Mouse (Mus musculus) brain, embryonic 14.5 days (tissue): ENCODE measurements around the gene Serpine2. TPM values are rescaled to one million over a fixed set of nuclear protein-coding genes. Genes with fewer than 3 reads are reported as not detected.
A peak's percentile ranks its signal among the peaks of the same experiment; 100 is the strongest.

Experiments used
- DNase-seq: peaks from one replicate; pipeline ENCODE4 v3.0.0-alpha.2; 2011; ENCODE audit warnings: low read depth
- CTCF ChIP-seq: fragments of 200-500 bp; IDR thresholded peaks from 2 replicates; pipeline ENCODE4 v1.5.1; 2012; ENCODE audit warnings: inconsistent platforms, mild to moderate bottlenecking, moderate library complexity, borderline replicate concordance; ENCODE audit not compliant: insufficient read depth, insufficient read length; ENCODE audit errors: extremely low read depth
- POLR2A ChIP-seq: fragments of 200-500 bp; IDR thresholded peaks from 2 replicates; pipeline ENCODE4 v1.6.1; 2012; ENCODE audit warnings: mild to moderate bottlenecking, inconsistent platforms, borderline replicate concordance; ENCODE audit not compliant: poor library complexity, insufficient read depth, insufficient read length, severe bottlenecking; ENCODE audit errors: extremely low read depth
- polyA plus RNA-seq: library from polyadenylated mRNA; depleted of rRNA; stranded (reverse); fragments of >200 nt; gene quantifications from 2 replicates; pipeline ENCODE4 v1.2.3, GENCODE M21; 2012

The Serpine2 gene
- polyA plus RNA-seq, 1 experiment: 99.0 TPM

DNA sequence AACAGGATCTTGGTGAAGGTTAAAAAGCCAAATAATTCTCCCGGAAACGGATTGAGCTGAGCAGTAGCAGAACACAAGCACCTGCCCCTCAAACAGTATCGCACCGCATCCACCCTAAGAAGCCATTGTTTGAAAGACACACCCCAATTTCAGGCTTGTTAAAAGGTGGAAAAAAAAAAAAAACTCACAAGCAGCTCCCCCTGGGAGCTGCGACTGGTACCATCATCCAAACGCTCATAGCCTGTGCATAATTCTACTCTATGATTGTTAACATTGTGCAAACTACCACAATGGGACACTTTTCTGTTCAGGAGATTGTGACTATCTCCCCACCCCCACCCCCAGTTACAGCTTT is 99.1 kb downstream of the Serpine2 start:
- TF ChIP-seq CTCF (no peak), POLR2A (no peak)
- DNase-seq: no peak

DNA sequence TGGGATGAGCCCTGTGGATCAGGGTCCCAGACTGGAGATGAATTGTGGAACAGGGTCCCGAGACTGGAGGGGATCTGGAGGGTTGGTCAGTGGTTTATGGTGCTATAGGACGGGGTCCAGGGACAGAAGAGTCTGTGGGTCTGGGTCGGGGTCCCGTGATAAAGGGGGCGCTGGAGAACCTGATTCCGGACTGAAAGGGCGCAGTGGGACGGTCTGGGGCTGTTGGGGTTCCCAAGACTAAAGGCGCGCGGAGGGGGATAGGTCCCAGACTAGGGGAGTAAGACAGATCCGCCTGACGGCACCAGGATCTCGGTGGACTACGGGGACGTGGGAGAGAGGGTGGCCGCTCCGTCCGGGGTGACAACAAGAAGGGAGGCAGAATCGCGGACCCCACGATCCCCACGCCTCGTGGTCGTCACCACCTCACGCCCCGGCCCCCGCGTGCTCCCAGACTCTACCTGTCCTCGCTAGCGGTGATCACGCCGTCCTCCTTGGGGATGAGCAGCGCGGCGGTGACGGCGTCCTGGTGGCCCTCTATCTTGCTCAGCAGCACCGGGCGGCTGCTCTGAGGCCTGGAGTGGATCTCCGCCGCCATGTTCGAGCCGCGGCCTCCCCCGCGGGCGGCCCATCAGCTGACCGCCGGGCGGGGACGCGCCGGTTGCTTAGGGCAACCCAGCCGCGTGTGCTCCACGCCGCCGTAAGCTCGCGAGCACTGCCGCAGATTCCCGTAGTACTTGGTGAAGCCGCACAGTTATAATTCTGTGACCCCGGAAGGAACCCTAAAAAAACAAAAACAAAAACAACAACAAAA is 99.7 kb downstream of the Serpine2 start:
- TF ChIP-seq POLR2A (peak; percentile 80), CTCF (no peak)
- peak; percentile 97 for DNase-seq

DNA sequence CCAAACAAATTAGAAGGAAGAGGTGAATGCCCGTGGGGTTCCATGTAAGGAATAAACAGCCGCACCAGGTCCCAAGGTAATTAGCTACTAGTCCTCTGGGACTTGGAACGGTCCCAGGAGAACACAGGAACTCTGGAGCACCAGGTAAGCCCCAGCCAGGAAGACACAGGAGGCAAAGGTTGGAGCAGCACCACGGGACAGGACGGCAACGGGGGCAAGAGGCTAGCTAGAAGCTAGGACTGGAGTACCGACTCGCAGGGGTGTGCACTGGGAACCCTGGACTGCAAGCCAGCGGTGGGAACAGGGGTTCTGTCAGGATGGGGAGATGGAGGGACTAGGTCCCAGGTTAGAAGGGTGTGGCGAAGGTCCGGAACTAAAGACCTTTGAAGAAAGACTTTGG is 100.3 kb downstream of the Serpine2 start:
- TF ChIP-seq POLR2A: no peak
- TF ChIP-seq CTCF: no peak
- DNase-seq: peak; percentile 21

DNA sequence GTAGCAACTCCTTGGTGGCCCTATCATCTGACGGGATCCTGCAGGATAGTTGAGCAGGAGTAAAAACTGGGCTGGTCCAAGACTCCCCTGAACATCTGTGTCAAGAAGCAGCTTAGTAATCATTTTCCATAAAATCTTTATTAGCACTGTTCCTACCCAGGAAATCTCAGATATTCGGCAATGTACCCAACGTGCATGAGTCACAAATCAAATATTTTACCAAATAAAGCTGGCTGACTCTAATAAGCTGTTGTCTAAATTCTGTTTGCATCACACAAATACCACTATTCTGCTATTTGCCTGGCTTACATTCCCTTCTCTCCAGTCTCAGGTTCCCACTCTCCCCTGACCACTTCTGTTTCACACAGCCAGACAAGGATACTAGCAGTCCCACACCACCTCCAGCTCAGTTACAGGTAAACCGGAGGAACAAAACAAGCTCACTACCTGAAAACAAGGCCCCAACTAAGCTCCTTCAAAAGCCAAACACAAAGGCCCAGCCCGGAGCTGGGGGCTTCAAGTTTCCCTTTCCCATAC is 101.5 kb downstream of the Serpine2 start:
- TF ChIP-seq CTCF: no peak
- no peak for TF ChIP-seq POLR2A
- DNase-seq: no peak

DNA sequence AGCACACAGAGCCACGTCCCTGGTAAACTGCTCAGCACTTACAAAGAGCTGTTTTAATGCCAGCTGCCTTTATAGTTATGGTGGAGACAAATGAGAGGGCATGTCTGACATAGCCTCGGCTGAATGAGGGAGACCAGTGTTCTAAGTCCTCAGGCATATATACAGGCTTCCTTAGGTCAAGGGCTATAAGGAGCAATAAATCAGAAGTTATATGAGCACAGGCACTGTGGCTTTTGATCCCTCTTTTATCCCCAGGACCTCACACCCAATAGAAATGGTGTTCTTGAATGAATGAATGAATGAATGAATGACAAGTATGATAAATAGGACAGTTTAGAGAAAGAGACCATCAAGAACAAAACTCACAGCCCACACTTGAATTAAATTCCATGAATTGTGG is 102.0 kb downstream of the Serpine2 start:
- TF ChIP-seq CTCF (no peak), POLR2A (no peak)
- no peak for DNase-seq

DNA sequence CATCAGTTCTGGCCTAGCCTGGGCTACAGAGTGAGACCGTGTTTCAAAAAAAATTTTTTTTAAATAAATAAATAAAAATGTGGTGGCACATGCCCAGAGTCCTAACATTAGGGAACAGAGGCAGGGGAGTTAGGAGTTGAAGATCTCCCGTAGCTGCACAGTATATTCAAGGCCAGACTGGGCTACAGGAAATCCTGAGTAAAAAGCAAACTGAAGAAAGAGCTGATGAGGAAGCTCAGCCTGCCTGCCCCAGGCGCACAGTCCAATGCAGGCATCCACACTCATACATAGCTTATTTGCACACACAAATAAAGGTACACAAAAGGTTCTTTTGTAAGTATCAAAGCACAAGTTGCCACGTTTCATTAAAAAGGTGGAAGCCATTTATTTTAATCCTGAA is 103.4 kb downstream of the Serpine2 start:
- no peak for TF ChIP-seq CTCF
- no peak for TF ChIP-seq POLR2A
- no peak for DNase-seq

DNA sequence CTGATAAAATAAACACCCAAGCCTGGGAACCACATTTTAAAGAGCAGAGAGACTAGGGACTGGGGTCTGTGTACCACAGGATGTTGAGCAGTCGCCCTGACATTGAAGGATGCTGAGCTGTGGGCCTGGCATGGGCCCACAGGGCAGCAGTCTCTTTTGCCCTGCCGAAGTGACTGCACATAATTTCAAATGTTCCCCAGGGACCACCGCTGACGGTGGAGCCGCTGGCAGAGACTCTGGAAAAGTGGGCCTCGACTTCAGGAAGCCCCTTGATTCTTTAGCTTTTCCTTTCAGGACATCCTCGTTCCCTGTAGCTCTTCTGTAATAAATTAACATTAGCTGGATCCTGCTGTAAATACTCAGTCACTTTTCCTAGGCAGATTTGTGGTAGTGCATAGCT is 103.8 kb downstream of the Serpine2 start:
- TF ChIP-seq CTCF (no peak), POLR2A (no peak)
- no peak for DNase-seq

DNA sequence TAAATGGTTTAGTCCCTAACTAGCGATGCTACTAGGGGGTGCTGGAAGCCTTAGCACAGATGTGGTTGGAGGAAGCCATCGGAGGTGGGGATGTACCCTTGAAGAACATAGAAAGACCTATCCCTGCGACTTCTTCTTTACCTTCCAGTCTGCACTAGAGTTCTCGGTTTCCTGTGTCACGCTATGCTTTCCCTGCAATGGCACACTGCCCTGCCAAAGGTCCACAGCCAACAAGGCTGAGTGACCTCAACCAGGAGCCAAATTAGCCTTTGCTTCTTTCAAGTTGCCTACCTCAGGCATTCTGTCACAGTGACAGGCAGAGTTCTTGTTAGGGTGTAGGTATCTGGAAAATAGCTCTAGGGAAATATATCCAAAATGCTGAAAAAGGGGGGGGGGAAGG is 104.6 kb downstream of the Serpine2 start:
- TF ChIP-seq CTCF: no peak
- no peak for TF ChIP-seq POLR2A
- no peak for DNase-seq

DNA sequence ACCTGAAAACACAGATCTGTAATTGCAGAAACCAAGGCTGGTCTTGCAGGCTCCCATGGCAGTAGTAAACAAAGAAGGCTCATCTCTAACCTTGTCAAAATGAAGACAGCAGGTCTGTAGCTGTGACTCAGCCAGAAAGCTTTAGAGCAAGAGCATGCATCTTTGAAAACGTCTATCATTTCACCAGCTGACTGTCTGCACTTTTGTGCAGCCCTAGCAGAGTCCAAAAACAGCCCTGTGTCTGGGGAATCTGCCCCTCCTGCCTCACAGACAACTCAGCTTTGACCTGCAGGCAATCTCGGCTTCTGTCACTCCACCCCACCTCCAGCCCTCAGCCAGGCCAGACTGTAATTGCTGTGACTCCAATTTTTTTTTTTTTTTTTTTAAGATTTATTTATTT is 105.6 kb downstream of the Serpine2 start:
- DNase-seq: no peak
- TF ChIP-seq CTCF (no peak), POLR2A (no peak)

DNA sequence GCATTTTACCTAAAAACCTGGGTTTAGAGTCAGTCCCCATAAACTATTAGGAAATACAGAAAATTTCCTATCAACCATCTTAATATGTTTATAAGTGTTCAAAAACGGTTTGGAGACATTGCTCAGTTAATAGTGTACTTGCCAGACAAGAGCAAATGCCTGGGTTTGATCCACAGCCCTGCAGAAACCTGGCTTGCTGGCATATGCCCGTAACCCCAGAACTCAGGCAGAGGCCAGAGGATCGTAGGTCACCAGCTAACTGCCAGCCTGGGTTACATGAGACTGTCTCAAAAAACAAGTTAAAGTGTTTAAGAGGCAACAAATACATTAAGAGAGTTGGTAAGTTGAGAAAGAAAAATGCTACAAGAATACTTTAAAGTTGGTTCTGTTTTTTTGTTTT is 106.0 kb downstream of the Serpine2 start:
- no peak for DNase-seq
- TF ChIP-seq CTCF (no peak), POLR2A (no peak)

DNA sequence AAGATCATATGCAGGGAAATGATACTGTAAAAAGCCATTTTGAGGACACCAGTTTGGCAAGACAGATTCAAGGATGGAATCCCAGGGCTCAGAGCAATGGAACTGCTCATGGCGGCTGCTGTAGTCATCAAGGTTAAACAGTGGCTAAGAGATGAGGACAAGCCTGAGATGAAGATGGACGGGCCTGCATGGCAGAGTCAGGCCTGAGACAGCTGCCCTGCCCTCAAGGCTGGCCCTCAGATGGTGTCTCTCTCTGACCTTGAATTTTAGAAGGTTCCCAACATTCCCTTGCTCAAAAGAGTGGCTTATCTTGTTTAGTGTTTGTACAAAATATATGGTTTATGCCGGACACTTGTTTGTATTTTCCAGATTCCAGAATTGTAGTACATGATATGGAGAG is 107.5 kb downstream of the Serpine2 start:
- no peak for TF ChIP-seq CTCF
- TF ChIP-seq POLR2A: no peak
- DNase-seq: no peak
